Mouse (Mus musculus) neural tube, embryonic 15.5 days (tissue): Measurements from ENCODE around the gene Gm17349. TPM values are rescaled to one million over a fixed set of nuclear protein-coding genes. Genes with fewer than 3 reads are reported as not detected.

ENCODE experiments used
- ATAC-seq: fragments of 200-750 bp; cut with Nextera tagmentation; 2 replicates; pipeline ENCODE4 v1.8.0; 2017; ENCODE audit warnings: mild to moderate bottlenecking, moderate TSS enrichment, moderate library complexity; ENCODE audit not compliant: low FRiP score
- H3K27ac ChIP-seq: fragments of 300-500 bp; sonication (generic); replicated peaks from 2 replicates; pipeline ENCODE4 v1.5.1; 2015; ENCODE audit warnings: mild to moderate bottlenecking, inconsistent platforms
- H3K27me3 ChIP-seq: fragments of 300-500 bp; sonication (generic); replicated peaks from 2 replicates; pipeline ENCODE4 v1.6.1; 2015; ENCODE audit warnings: inconsistent platforms
- H3K36me3 ChIP-seq: fragments of 300-500 bp; sonication (generic); 2 replicates; pipeline ENCODE4 v1.6.1; 2015; ENCODE audit warnings: inconsistent platforms
- H3K4me1 ChIP-seq: fragments of 300-500 bp; sonication (generic); 2 replicates; pipeline ENCODE4 v1.6.1; 2015; ENCODE audit warnings: inconsistent platforms
- H3K4me2 ChIP-seq: fragments of 300-500 bp; sonication (generic); 2 replicates; pipeline ENCODE4 v1.6.1; 2015; ENCODE audit warnings: inconsistent platforms, mild to moderate bottlenecking, moderate library complexity
- H3K4me3 ChIP-seq: fragments of 300-500 bp; sonication (generic); replicated peaks from 2 replicates; pipeline ENCODE4 v1.5.1; 2015; ENCODE audit warnings: mild to moderate bottlenecking, inconsistent platforms
- H3K9ac ChIP-seq: fragments of 300-500 bp; sonication (generic); replicated peaks from 2 replicates; pipeline ENCODE4 v1.6.1; 2015; ENCODE audit warnings: mild to moderate bottlenecking, inconsistent platforms
- H3K9me3 ChIP-seq: fragments of 300-500 bp; sonication (generic); replicated peaks from 2 replicates; pipeline ENCODE4 v1.6.1; 2016; ENCODE audit warnings: inconsistent platforms
- WGBS: fragments of 180-500 bp; shearing (Covaris S2); methylation state at CpG from one replicate; pipeline ENCODE4 v1.1.7; 2015; ENCODE audit warnings: mixed read lengths; 5-methylcytosine and 5-hydroxymethylcytosine counted together
- polyA plus RNA-seq: library from polyadenylated mRNA; unstranded; fragments of >200 nt; fragmentation: Nextera tagmentation; extraction: Ambion mirVana; gene quantifications from 2 replicates; pipeline ENCODE4 v1.2.1, GENCODE M21; 2015

Gene Gm17349
- polyA plus RNA-seq, 1 experiment from 2014 or later, result not detected

- Histone ChIP-seq H3K27me3 (no peaks in the 10 kb centered on the region), H3K27ac (0 out of 2 replicates have a peak overlapping the region, but pooled peaks have one; percentile 92), H3K4me3 (peak overlapping the region; percentile 99), H3K36me3 (peaks cover 20% of the 10 kb centered on the region), H3K4me2 (peak overlapping the region; percentile 67), H3K9me3 (no peaks in the 10 kb centered on the region), H3K9ac (peak overlapping the region; percentile 90), H3K4me1 (peaks cover 41% of the 10 kb centered on the region)
- ATAC-seq, result no peak
- WGBS, result 83% methylated on average over 2 of the region's 2 CpGs
Observed at GRCm38 (mm10) chr15:99726549-99726948, 21.3 kb upstream of the Gm17349 start.

DNA sequence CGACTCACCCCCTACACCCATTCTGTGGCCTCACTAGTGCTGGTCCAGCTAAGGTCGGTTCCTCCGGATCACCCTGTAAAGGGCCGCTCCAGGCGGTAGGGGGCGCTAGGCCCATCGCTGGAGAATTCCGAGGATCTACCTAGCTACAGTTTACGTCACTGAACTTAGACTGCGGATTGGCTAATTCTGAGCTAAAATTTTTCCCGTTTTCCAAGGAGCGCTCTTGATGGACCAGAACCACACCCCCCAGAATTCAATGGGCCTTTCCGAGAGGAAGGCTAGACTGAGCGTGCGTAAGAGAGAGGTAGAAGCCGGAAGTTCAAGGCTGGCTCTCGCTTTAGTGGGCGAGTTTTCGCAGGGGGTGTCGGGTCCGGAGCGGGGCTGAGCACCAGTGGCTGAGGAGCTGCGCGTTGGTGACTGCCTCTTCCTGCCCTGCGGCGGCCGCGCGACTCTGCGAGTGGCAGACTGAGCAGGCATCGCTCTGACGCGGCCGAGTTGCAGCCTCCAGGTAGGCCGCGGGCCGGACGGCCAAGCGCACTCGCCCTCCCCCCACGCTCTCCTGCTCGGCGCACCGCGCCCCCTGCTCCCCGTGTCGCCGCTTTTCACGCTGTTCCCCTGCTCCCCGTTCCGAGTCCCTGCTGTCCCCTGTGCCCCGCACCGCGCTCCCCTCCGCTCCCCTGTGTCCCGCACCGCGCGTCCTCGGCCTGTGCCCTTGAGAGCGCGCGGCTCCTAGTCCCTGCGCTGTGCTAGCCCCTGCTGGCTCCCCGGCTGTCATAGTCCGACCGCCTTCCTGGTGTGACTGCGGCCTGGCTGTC is 20.3 kb upstream of the Gm17349 start, which contains the start of gene Cox14:
TSS of gene Cox14 (plus strand) at position 278 of the 815 bp plus-strand sequence.
- peak within 1 kb of the TSS; percentile 67 for H3K4me2 ChIP-seq
- H3K4me1 ChIP-seq, result peaks cover 41% of the 10 kb centered on the region
- ATAC-seq, result peak; percentile 94
- H3K27ac ChIP-seq, result peak within 1 kb of the TSS; percentile 92
- no peaks in the 10 kb centered on the region for H3K9me3 ChIP-seq
- peak within 1 kb of the TSS; percentile 90 for H3K9ac ChIP-seq
- peak within 1 kb of the TSS; percentile 99 for H3K4me3 ChIP-seq
- peaks cover 20% of the 10 kb centered on the region for H3K36me3 ChIP-seq
- WGBS, result under 1% methylated on average over 66 of the region's 68 CpGs
- no peaks in the 10 kb centered on the region for H3K27me3 ChIP-seq

DNA sequence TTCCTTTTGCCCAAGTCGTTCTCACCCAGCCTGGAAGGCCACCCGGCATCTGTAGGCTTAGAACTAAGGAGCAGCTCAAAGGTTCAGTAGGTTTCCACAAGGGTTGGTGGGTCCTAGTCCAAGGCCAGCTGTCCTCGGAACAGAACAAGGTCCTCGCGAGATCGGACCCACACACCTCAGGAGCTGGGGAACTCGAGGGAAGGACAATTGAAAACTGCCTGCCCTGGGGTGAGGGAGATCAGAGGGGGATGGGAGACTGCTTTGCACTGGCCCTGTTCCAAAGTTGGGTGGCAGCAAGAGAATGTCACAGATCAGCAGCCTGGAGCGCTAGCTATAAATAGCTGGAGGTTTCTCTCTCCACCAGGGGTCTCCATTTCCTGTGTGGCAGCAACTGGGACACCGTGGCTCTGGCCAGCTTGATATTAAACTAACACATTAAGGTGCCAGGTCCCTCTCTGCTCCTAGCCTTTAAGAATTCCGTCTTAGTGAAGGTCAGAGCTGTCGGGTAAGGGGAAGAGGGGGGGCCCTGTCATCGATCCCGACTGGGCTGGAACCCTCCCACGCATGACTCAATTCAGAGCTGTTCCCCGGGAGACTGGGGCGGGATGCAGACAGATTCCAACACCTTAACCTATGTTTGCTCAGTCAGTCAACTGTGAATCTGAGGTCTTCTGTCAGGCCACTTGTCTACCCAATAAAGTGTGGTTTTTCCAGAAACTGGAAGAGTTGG is 19.2 kb upstream of the Gm17349 start:
- WGBS, result 9% methylated on average over 16 of the region's 16 CpGs
- Histone ChIP-seq H3K27ac (peak overlapping the region; percentile 54), H3K4me1 (peaks cover 41% of the 10 kb centered on the region), H3K9me3 (no peaks in the 10 kb centered on the region), H3K4me3 (peak overlapping the region; percentile 99), H3K36me3 (peaks cover 20% of the 10 kb centered on the region), H3K4me2 (peak overlapping the region; percentile 67), H3K9ac (peak overlapping the region; percentile 56; the same call in 1 of the 2 replicates), H3K27me3 (no peaks in the 10 kb centered on the region)
- peak; percentile 46 for ATAC-seq

DNA sequence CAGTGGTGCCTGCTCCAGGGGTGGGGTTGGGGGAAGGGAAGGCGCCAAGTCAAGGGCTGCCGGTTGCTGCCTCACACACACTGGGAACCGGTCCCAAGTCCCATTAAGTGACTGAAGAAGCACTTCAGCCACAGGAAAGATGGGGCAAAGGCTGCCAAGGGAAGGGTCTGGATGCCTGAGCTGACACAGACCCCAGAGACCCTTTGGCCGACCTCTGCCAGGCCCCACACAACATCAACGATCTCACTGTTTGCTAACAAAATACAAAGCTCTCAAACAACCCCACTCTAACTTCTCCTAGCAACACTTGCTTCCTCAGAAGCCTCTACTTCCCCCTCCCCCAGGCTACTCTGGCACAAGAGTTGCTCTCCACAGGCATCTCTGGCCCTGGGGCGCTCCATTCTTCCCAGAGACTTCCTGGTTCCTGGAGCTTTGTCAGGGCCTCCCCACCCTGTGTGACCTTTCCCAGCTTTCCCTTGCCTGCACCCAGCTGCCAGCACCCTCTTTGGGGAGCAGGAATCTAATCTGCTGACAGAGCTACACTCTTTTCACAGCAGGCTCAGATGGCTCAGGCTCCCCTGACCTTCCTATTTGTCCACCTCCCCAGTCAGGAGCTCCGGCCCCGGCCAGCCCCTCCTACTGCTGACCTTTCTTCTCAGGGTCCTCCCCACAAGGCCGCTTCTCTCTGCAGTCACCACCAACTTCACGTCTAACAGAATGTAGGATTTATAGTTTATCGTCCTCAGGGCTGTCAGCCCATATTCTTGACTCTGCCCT is 18.4 kb upstream of the Gm17349 start:
- no peak overlapping the region for H3K9ac ChIP-seq
- no peak overlapping the region; the same call in 1 of the 2 replicates for H3K4me3 ChIP-seq
- peak overlapping the region; percentile 54 for H3K27ac ChIP-seq
- peaks cover 14% of the 10 kb centered on the region for H3K36me3 ChIP-seq
- H3K4me2 ChIP-seq, result peak overlapping the region; percentile 67
- no peaks in the 10 kb centered on the region for H3K9me3 ChIP-seq
- H3K27me3 ChIP-seq, result no peaks in the 10 kb centered on the region
- no peak for ATAC-seq
- 19% methylated on average over 11 of the region's 11 CpGs for WGBS
- H3K4me1 ChIP-seq, result peaks cover 41% of the 10 kb centered on the region

DNA sequence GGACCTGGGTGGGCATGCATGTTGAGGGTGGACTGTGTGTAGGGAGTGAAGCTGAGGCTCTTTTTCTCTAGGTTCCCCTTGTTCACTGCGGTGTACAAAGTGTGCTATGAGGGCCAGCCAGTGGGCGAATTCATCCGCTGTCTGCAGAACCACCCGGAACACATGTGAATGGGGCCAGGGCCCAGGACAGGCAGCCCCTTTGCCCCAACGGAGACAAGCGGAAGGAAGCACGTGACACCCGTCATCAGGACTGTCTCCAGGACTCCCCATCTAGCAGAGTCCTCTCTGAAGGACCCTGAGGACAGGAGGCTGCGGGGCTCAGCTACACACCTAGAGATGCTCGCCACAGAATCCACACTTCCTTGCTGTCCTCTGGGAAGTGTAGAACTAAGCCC is 17.8 kb upstream of the Gm17349 start:
- Histone ChIP-seq H3K36me3 (peaks cover 8% of the 10 kb centered on the region), H3K4me3 (no peak overlapping the region), H3K27me3 (no peaks in the 10 kb centered on the region), H3K9me3 (no peaks in the 10 kb centered on the region), H3K4me2 (0 out of 2 replicates have a peak overlapping the region, but pooled peaks have one; percentile 67), H3K27ac (peak overlapping the region; percentile 54), H3K4me1 (peaks cover 41% of the 10 kb centered on the region), H3K9ac (no peak overlapping the region)
- 71% methylated on average over 10 of the region's 10 CpGs for WGBS
- ATAC-seq, result no peak

DNA sequence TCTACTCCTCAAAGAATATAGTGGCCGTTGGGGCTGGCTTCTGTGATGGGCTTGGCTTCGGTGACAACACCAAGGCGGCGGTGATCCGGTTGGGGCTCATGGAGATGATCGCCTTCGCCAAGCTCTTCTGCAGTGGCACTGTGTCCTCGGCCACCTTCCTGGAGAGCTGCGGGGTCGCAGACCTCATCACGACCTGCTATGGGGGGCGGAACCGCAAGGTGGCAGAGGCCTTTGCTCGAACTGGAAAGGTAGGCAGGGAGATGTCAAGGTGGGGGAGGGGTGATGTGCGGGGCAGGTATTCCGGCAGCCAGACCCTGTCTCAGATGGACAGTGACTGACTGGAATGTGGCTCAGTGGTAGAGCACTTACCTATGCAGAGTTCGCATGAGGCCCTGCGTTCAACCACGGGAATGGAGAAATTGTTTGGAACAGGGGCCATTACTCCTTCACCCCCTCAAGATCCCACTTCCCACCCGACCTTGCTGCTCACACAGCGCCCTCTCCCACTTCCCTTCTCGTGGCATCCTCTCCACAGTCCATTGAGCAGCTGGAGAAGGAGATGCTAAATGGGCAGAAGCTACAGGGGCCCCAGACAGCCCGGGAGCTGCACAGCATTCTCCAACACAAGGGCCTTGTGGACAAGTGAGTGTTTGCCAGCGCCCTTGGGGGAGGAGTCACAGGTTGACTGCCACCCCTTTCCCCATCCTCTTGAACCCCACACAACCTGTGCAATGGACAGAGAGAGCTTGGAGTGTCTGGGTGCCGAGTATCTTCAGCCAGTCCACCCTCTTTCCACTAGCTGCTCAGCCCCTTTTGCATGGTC is 16.8 kb upstream of the Gm17349 start:
- 86% methylated on average over 25 of the region's 25 CpGs for WGBS
- H3K4me2 ChIP-seq, result no peak overlapping the region

DNA sequence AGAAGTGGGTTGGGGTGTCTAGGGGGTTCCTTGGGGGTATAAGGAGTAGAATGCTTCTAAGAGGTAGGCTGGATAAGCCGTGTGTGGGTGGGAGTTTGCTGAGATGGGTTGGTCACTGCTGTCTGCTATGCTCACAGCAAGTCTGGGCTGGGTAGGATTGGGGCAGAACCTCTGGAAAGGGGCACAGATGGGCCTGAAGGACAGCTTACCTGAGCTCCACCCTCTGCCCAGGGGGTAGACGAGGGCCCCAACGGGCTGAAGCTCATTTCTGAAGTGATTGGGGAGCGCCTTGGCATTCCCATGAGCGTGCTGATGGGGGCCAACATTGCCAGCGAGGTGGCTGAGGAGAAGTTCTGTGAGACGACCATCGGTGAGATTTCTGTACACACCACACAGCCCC is 14.6 kb upstream of the Gm17349 start:
- WGBS, result 79% methylated on average over 8 of the region's 8 CpGs
- Histone ChIP-seq H3K27me3 (no peaks in the 10 kb centered on the region), H3K36me3 (no peaks in the 10 kb centered on the region), H3K9me3 (no peaks in the 10 kb centered on the region), H3K4me1 (peaks cover 54% of the 10 kb centered on the region), H3K27ac (no peak overlapping the region), H3K4me3 (no peak overlapping the region), H3K4me2 (no peak overlapping the region), H3K9ac (no peak overlapping the region)
- no peak for ATAC-seq

More for the DNA sequence above, 16.8 kb upstream of the Gm17349 start:
- Histone ChIP-seq H3K9ac (no peak overlapping the region), H3K9me3 (no peaks in the 10 kb centered on the region), H3K27me3 (no peaks in the 10 kb centered on the region), H3K4me1 (peaks cover 47% of the 10 kb centered on the region), H3K27ac (no peak overlapping the region), H3K36me3 (no peaks in the 10 kb centered on the region), H3K4me3 (no peak overlapping the region)
- no peak for ATAC-seq

DNA sequence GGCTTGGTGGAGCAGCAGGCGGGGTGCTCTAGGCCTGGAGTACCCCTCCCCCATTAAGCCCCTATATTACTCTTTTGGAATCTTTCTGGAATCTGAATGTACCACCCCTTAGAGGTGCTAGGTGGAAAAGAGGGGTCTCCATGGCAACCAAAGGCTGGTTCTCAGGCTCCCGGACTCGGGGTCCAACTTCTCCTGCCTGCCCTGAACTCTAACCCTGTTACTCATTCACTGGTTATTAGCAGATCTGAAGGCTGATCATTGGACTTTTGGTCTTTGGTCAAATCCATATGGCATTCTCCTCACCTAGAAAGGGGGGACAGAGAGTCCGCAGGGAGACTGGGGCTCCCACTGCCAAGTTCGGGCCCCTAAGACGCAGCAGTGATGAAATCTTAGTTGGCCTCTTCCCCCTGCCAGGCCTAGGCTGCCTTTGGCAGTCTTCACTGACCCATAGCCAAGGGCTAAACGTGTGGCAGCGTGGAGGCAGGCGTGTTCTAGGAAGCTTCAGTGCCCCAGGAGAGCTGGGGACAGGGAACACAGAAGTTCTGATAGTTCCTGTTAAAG is 13.3 kb upstream of the Gm17349 start:
- Histone ChIP-seq H3K4me3 (no peak overlapping the region), H3K4me1 (peaks cover 50% of the 10 kb centered on the region), H3K27me3 (no peaks in the 10 kb centered on the region), H3K4me2 (no peak overlapping the region), H3K27ac (no peak overlapping the region), H3K36me3 (peaks cover 9% of the 10 kb centered on the region), H3K9me3 (no peaks in the 10 kb centered on the region), H3K9ac (no peak overlapping the region)
- WGBS, result 78% methylated on average over 9 of the region's 9 CpGs
- no peak for ATAC-seq

GRCm38 (mm10) chr15:99717386-99718334 is 12.4 kb upstream of the Gm17349 start, which contains the start of gene Gpd1:
Gene Gpd1 (plus strand): TSS chr15:99717515.
- no peaks in the 10 kb centered on the region for H3K9me3 ChIP-seq
- 63% methylated on average over 23 of the region's 26 CpGs for WGBS
- H3K27ac ChIP-seq, result peak within 1 kb of the TSS; percentile 76

More at GRCm38 (mm10) chr15:99717386-99718334, 12.4 kb upstream of the Gm17349 start, which contains the start of gene Gpd1:
- Histone ChIP-seq H3K4me1 (peaks cover 46% of the 10 kb centered on the region), H3K36me3 (peaks cover 17% of the 10 kb centered on the region), H3K4me2 (peak within 1 kb of the TSS; percentile 20), H3K4me3 (no peak within 1 kb of the TSS), H3K27me3 (no peaks in the 10 kb centered on the region), H3K9ac (0 out of 2 replicates have a peak within 1 kb of the TSS, but pooled peaks have one; percentile 11)
- ATAC-seq, result 0 out of 2 replicates have a peak, but pooled peaks have one; percentile 7
